Mouse (Mus musculus) kidney, embryonic 14.5 days (tissue): ENCODE measurements at regions not wholly inside any gene's neighbourhood (a gene's known extent, or its start where the extent isn't known, plus 50 kb on each side); places are given as distances from the start of the nearest gene placed in this dataset.
A peak's percentile ranks its signal among the peaks of the same experiment; 100 is the strongest.

Source experiments
- ATAC-seq: fragments of 200-750 bp; cut with Nextera tagmentation; 2 replicates; pipeline ENCODE4 v1.8.0; 2017; ENCODE audit warnings: moderate number of reproducible peaks, mild to moderate bottlenecking, moderate TSS enrichment, moderate library complexity; ENCODE audit not compliant: low FRiP score, low TSS enrichment
- H3K27ac ChIP-seq: fragments of 300-500 bp; sonication (generic); 2 replicates; pipeline ENCODE4 v1.5.1; 2014; ENCODE audit warnings: low read depth, mild to moderate bottlenecking, low read length, moderate library complexity, mixed read lengths
- H3K27me3 ChIP-seq: fragments of 300-500 bp; sonication (generic); 2 replicates; pipeline ENCODE4 v1.6.1; 2014; ENCODE audit warnings: mild to moderate bottlenecking, low read length; ENCODE audit not compliant: control insufficient read depth, insufficient read depth
- H3K36me3 ChIP-seq: fragments of 300-500 bp; sonication (generic); 2 replicates; pipeline ENCODE4 v1.6.1; 2014; ENCODE audit warnings: low read length, mixed read lengths; ENCODE audit not compliant: control insufficient read depth, insufficient read depth
- H3K4me1 ChIP-seq: fragments of 300-500 bp; sonication (generic); 2 replicates; pipeline ENCODE4 v1.6.1; 2014; ENCODE audit warnings: low read length, mixed read lengths; ENCODE audit not compliant: control insufficient read depth, insufficient read depth
- H3K4me2 ChIP-seq: fragments of 300-500 bp; sonication (generic); replicated peaks from 2 replicates; pipeline ENCODE4 v1.6.1; 2014; ENCODE audit warnings: low read depth, mild to moderate bottlenecking, low read length
- H3K4me3 ChIP-seq: fragments of 300-500 bp; sonication (generic); 2 replicates; pipeline ENCODE4 v1.5.1; 2014; ENCODE audit warnings: mild to moderate bottlenecking, low read length
- H3K9ac ChIP-seq: fragments of 300-500 bp; sonication (generic); 2 replicates; pipeline ENCODE4 v1.6.1; 2014; ENCODE audit warnings: low read depth, mild to moderate bottlenecking, low read length, moderate library complexity
- H3K9me3 ChIP-seq: fragments of 300-500 bp; sonication (generic); 2 replicates; pipeline ENCODE4 v1.6.1; 2016; ENCODE audit warnings: low read length; ENCODE audit not compliant: control insufficient read depth
- WGBS: fragments of 180-500 bp; shearing (Covaris S2); extraction: QIAGEN DNeasy Blood & Tissue Kit; methylation state at CpG from one replicate; pipeline ENCODE4 v1.1.7; 2014; 5-methylcytosine and 5-hydroxymethylcytosine counted together

DNA sequence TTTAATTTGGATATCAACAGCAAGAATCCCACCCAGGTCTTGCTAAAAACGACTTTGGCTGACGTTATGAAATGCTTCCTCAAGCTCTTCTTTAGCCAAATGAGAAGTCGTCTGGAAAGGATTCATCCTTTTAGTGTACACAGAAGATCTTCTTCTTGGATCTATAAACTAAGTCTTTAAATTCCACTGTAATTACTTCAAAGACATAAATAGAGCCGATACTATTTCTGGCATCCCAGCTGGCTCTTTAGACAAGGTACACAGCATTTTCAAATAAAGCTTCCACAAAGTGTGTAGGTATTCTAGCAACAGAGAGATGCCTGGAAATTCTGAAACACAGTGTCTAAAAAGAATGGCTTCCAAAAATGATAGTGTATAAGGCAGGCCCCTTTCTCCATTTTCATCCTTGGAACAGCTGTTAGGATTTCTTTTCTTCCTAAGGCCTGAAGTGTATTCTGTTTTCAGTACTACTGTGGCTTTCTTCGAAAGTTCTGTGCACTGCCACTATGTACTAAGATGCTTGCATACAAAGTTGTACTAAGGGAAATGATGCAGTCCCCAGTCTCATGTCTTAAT is 371.4 kb downstream of the Inhba start:
- Histone ChIP-seq H3K27ac (no peak overlapping the region), H3K4me2 (no peak overlapping the region), H3K9ac (no peak overlapping the region), H3K9me3 (no peaks in the 10 kb centered on the region), H3K4me1 (no peaks in the 10 kb centered on the region), H3K36me3 (no peaks in the 10 kb centered on the region), H3K27me3 (no peaks in the 10 kb centered on the region), H3K4me3 (no peak overlapping the region)
- no peak for ATAC-seq
- WGBS = 84% methylated on average over 5 of the region's 5 CpGs

DNA sequence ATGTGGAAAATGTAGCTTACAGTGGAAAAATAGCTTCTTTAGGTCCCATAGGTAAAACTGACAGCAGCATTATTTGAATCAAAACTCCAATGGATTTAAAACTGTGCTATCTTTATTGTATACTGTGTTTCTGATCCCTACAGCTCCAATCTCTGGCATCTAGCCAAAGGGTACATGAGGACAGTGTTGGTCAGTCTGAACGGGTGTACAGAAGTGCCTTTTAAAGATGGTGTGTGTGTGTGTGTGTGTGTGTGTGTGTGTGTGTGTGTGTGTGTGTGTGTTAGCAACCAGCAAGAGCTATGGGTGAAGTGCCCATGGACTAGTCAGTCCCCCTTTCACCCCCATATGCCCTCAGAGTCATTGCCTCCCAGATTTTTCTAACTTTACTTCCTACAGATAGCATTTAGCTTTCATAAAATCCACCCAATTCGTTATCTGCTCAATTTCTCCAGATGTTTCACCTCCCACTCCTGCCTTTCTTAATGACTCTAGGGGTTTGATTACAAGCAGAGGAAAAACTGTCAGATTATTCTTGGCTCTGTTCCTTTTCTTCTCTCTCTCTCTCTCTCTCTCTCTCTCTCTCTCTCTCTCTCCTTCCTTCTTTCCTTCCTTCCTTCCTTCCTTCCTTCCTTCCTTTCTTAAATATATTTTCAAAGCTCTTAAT is 404.8 kb downstream of the Inhba start:
- no peaks in the 10 kb centered on the region for H3K27me3 ChIP-seq
- H3K4me1 ChIP-seq = no peaks in the 10 kb centered on the region
- no peaks in the 10 kb centered on the region for H3K36me3 ChIP-seq
- H3K4me3 ChIP-seq = no peak overlapping the region
- H3K9ac ChIP-seq = no peak overlapping the region
- no peaks in the 10 kb centered on the region for H3K9me3 ChIP-seq
- peak; percentile 71 for ATAC-seq
- no peak overlapping the region for H3K27ac ChIP-seq
- no peak overlapping the region for H3K4me2 ChIP-seq
- WGBS = 29% methylated on average over 2 of the region's 2 CpGs

DNA sequence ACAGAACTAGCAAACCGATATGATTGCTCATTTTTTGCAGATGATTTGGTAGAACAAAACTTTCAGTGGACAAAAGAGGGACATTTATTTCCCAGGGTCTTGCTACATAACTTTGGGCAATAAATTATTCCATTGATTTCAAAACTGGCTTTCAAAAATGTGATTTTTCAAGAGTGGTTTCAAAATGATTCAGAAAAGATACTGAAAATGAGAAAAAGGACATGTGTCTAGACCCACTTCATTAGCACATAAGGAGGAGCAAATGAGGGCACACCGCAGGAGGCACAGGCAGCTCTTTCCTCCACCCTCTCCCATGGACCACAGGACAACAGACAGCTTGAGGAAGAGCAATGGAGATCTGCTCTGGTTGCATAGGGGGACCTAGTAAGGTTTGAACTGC is 412.5 kb downstream of the Inhba start:
- Histone ChIP-seq H3K4me2 (no peak overlapping the region), H3K27me3 (no peaks in the 10 kb centered on the region), H3K36me3 (no peaks in the 10 kb centered on the region), H3K4me1 (no peaks in the 10 kb centered on the region), H3K9me3 (no peaks in the 10 kb centered on the region), H3K27ac (no peak overlapping the region), H3K4me3 (no peak overlapping the region), H3K9ac (no peak overlapping the region)
- no peak for ATAC-seq
- 88% methylated on average over 2 of the region's 2 CpGs for WGBS

DNA sequence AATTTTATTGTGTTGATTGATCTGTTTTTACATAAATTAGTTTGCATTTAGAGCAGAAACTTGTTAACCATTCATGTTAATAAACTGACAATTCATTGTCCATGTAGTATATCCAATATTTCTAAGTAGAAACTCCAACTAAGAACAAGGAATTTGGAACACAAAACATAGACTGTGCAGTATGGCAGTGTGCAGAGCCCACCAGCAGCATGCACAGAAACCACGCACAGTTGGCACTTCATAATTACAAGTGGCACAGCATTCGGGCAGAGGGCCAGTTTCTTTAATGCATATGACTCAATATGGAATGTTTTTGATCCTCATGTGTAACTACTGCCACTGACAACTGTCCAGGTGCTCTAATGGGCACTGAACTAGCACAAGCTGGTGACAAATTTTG is 423.8 kb downstream of the Inhba start:
- Histone ChIP-seq H3K27me3 (no peaks in the 10 kb centered on the region), H3K9me3 (no peaks in the 10 kb centered on the region), H3K4me1 (no peaks in the 10 kb centered on the region), H3K4me2 (no peak overlapping the region), H3K27ac (no peak overlapping the region), H3K4me3 (no peak overlapping the region), H3K9ac (no peak overlapping the region), H3K36me3 (no peaks in the 10 kb centered on the region)
- WGBS = 89% methylated on average over 2 of the region's 2 CpGs
- no peak for ATAC-seq

DNA sequence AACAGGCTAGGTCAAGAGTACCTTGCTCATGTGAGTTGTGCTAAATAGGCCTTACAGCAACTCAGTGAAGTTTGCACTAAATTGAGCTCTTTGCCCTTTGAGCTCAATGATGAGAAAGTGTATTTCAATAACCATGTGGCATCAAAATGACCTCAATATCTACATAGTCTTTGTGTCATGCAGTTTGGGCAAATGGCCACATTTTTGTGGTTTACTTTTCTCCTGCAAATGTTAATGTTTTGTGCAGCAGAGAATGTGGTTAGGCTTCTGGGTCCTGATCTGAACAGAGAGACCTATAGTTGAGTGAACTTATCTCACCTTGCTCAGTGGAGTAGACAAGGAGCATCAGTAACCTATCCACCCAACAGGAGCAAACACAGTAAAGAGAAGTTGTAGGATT is 441.6 kb downstream of the Inhba start:
- no peak for ATAC-seq
- H3K27ac ChIP-seq = no peak overlapping the region

DNA sequence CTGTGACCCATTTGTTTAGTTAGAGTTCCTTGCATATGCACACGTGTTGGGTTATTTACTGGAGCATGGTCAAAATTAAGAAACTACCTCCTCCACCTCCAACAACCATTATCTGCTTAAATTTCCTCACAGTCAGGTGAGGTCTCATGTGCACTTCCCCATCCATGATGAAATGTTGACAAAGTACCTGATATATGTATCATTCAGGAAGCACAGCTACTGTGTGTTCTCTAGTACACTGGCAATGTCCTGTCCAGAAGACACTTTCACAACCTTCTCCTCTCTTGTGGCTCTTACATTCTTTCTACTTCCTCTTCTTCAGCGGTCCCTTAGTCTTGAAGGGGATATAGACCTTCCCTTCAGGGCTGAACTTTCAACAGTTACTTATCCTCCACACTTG is 448.1 kb downstream of the Inhba start:
- Histone ChIP-seq H3K9ac (no peak overlapping the region), H3K4me2 (no peak overlapping the region), H3K27me3 (no peaks in the 10 kb centered on the region), H3K9me3 (no peaks in the 10 kb centered on the region), H3K27ac (no peak overlapping the region), H3K36me3 (no peaks in the 10 kb centered on the region), H3K4me1 (no peaks in the 10 kb centered on the region), H3K4me3 (no peak overlapping the region)
- ATAC-seq = no peak
- WGBS = 82% methylated on average over 2 of the region's 2 CpGs

More for the DNA sequence above, 441.6 kb downstream of the Inhba start:
- Histone ChIP-seq H3K36me3 (no peaks in the 10 kb centered on the region), H3K27me3 (no peaks in the 10 kb centered on the region), H3K4me2 (no peak overlapping the region), H3K9me3 (no peaks in the 10 kb centered on the region), H3K4me1 (no peaks in the 10 kb centered on the region), H3K9ac (no peak overlapping the region), H3K4me3 (no peak overlapping the region)

DNA sequence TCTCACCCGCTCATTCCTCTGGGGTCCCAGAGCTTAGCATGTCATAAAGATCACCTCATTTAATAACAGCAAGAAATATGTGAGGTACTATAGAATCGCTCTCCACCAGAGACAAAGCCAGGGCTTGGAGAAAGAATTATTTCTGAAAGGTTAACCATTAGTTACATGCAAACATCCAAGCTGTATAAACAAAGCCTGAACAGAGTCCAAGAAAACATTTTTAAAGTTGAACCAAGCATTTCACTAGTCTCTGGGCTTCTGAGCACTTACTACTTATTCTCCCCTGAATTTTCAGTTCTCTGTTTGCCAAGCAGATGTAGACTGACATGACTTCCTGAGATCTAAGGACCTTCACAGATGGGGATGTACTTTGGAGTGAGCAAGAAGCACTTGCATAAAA is 450.0 kb downstream of the Inhba start:
- no peak overlapping the region for H3K9ac ChIP-seq
- no peaks in the 10 kb centered on the region for H3K36me3 ChIP-seq
- no peak overlapping the region for H3K4me3 ChIP-seq
- H3K4me1 ChIP-seq = no peaks in the 10 kb centered on the region
- 74% methylated on average over 2 of the region's 2 CpGs for WGBS
- ATAC-seq = no peak
- no peaks in the 10 kb centered on the region for H3K27me3 ChIP-seq
- H3K4me2 ChIP-seq = no peak overlapping the region
- no peaks in the 10 kb centered on the region for H3K9me3 ChIP-seq
- H3K27ac ChIP-seq = no peak overlapping the region

DNA sequence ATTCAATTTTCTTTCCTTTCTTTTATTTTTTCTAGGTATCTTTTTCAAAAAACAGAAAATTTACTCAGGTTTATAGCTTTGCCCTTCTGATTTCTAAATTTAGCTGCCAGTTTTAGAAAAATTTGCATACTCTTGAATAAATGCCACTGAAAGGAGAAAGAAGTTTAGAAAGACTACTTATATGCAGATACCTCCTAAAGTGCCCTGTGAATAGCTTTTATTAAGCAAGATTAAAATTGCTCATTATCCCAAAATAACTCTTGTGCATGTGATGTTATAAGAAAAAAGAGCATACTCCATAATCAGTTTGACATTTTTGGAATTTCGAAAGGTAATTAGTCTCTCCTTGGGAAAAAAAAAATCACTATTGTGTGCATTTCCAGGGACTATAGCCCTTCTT is 453.2 kb downstream of the Inhba start:
- no peak overlapping the region for H3K9ac ChIP-seq
- H3K4me1 ChIP-seq = no peaks in the 10 kb centered on the region
- no peak overlapping the region for H3K27ac ChIP-seq
- H3K27me3 ChIP-seq = no peaks in the 10 kb centered on the region
- H3K4me3 ChIP-seq = no peak overlapping the region
- H3K36me3 ChIP-seq = no peaks in the 10 kb centered on the region
- no peak for ATAC-seq
- H3K4me2 ChIP-seq = no peak overlapping the region
- WGBS = 92% methylated on average over 1 of the region's 1 CpGs
- no peaks in the 10 kb centered on the region for H3K9me3 ChIP-seq

DNA sequence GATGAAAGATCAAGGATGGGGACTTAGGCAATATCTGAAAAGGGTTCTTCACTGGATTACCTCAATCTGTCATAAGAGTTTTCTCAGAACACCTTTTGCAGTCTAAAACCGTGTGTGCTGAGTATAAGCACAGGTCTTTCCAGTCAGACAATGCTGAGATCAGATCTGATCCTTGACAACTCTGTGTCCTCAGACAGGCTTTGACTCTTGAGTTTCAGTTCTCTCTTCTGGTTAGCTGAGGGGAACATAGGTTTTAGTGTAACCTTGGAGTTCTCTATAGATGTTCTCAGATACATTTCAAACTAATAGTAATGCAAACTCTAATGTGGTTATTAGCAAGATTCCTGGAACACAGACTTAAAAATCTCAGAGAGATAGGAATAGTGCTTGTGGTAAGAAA is 453.7 kb downstream of the Inhba start:
- ATAC-seq = no peak
- Histone ChIP-seq H3K9ac (no peak overlapping the region), H3K4me2 (no peak overlapping the region), H3K4me1 (no peaks in the 10 kb centered on the region), H3K4me3 (no peak overlapping the region), H3K36me3 (no peaks in the 10 kb centered on the region), H3K27me3 (no peaks in the 10 kb centered on the region), H3K27ac (no peak overlapping the region), H3K9me3 (no peaks in the 10 kb centered on the region)
- WGBS = 71% methylated on average over 1 of the region's 1 CpGs
